Mouse (Mus musculus) midbrain, embryonic 11.5 days (tissue): ENCODE results near the gene Frrs1. TPM values are rescaled to one million over a fixed set of nuclear protein-coding genes. Genes with fewer than 3 reads are reported as not detected.
"Not testable (repeated sequence)": the region's sequence is repeated elsewhere in the genome, so short reads cannot be mapped to it uniquely, and the experiment has no call there.

ENCODE experiments used
- ATAC-seq: fragments of 200-750 bp; cut with Nextera tagmentation; 2 replicates; pipeline ENCODE4 v1.8.0; 2017; ENCODE audit warnings: moderate TSS enrichment, moderate library complexity; ENCODE audit not compliant: low FRiP score
- DNase-seq: peaks from one replicate; pipeline ENCODE4 v3.0.0; 2015; ENCODE audit warnings: low spot score; ENCODE audit errors: missing footprints
- H3K27ac ChIP-seq: fragments of 300-500 bp; sonication (generic); 2 replicates; pipeline ENCODE4 v1.5.1; 2014; ENCODE audit warnings: low read depth, low read length
- H3K27me3 ChIP-seq: fragments of 300-500 bp; sonication (generic); 2 replicates; pipeline ENCODE4 v1.6.1; 2014; ENCODE audit warnings: mild to moderate bottlenecking, low read length, moderate library complexity, mixed read lengths; ENCODE audit not compliant: control insufficient read depth, insufficient read depth
- H3K36me3 ChIP-seq: fragments of 300-500 bp; sonication (generic); 2 replicates; pipeline ENCODE4 v1.6.1; 2014; ENCODE audit warnings: mild to moderate bottlenecking, low read length, moderate library complexity, mixed read lengths; ENCODE audit not compliant: control insufficient read depth, insufficient read depth
- H3K4me1 ChIP-seq: fragments of 300-500 bp; sonication (generic); 2 replicates; pipeline ENCODE4 v1.6.1; 2014; ENCODE audit warnings: low read length; ENCODE audit not compliant: control insufficient read depth, insufficient read depth
- H3K4me2 ChIP-seq: fragments of 300-500 bp; sonication (generic); 2 replicates; pipeline ENCODE4 v1.6.1; 2014; ENCODE audit warnings: mild to moderate bottlenecking, moderate library complexity
- H3K4me3 ChIP-seq: fragments of 300-500 bp; sonication (generic); 2 replicates; pipeline ENCODE4 v1.5.1; 2014; ENCODE audit warnings: low read depth, low read length
- H3K9ac ChIP-seq: fragments of 300-500 bp; sonication (generic); 2 replicates; pipeline ENCODE4 v1.6.1; 2014; ENCODE audit warnings: low read length
- H3K9me3 ChIP-seq: fragments of 300-500 bp; sonication (generic); 2 replicates; pipeline ENCODE4 v1.6.1; 2016; ENCODE audit warnings: low read length; ENCODE audit not compliant: control insufficient read depth
- WGBS: fragments of 180-500 bp; shearing (Covaris S2); extraction: QIAGEN DNeasy Blood & Tissue Kit; methylation state at CpG from one replicate; pipeline ENCODE4 v1.1.7; 2014; 5-methylcytosine and 5-hydroxymethylcytosine counted together
- polyA plus RNA-seq: library from polyadenylated mRNA; unstranded; fragments of >200 nt; fragmentation: Nextera tagmentation; extraction: Ambion mirVana; gene quantifications from 2 replicates; pipeline ENCODE4 v1.2.1, GENCODE M21; 2014

The Frrs1 gene
- 7.8 and 8.5 TPM in 2 replicates for polyA plus RNA-seq

DNA sequence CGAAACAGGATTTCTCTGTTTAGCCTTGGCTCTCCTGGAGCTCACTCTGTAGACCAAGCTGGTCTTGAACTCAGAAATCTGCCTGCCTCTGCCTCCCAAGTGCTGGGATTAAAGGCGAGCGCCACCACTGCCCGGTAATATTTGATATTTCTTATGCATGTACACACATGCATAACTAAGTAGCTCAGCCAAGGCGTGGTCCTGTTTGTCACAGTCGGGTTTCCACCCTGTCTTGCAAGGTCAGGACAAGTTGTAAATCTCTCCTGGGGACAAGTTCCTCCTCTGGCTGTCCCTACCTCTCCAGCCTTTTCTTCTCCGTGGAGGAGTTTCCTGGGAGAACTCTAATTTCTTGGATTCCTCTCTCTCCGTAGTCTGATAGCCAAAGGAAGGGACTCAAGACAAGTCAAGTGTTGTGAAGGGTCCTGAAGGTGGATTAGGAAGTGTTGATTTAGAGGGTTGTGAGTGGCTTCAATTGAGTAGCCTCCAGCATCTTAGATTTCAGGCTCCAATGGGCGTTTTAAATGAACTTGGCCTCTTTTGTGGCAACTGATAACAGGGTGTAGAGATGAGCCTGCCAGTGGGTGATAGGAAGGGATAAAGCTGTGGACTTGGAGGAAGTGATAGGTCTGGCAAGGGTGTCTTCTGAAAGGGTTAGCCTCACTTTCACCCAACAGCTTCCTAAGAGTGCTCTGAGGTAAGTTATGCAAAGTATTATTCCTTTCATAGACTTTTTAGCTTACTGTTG is at the start of gene Frrs1:
TSS of gene Frrs1 (plus strand) at position 524 of the 745 bp plus-strand sequence.
- Histone ChIP-seq H3K27ac (no peak within 1 kb of the TSS), H3K4me2 (no peak within 1 kb of the TSS), H3K4me1 (no peaks in the 10 kb centered on the region), H3K9me3 (no peaks in the 10 kb centered on the region), H3K27me3 (no peaks in the 10 kb centered on the region), H3K9ac (no peak within 1 kb of the TSS), H3K4me3 (no peak within 1 kb of the TSS), H3K36me3 (no peaks in the 10 kb centered on the region)
- DNase-seq (no peak), ATAC-seq (no peak)
- WGBS: 90% methylated on average over 9 of the region's 9 CpGs

DNA sequence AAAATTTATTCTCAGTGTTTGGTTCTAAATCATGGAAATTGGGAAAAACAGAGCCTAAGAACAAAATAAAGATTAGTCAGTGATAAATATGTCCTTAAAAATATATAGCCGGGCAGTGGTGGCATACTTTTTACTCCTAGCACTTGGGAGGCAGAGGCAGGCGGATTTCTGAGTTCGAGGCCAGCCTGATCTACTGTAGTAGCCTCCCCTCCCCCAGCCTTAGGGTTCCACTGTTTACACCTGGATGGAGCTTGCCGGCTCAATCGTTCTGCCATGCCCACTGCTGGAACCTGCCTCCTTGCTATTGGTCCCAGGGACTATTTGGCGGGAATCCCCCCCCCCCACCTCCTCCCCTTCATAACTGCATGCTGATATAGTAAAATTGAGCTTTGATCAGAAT is 48.9 kb upstream of the Frrs1 start:
- H3K27ac ChIP-seq, H3K36me3 ChIP-seq, H3K4me1 ChIP-seq, H3K9me3 ChIP-seq, ATAC-seq, H3K27me3 ChIP-seq, H3K4me3 ChIP-seq, H3K4me2 ChIP-seq, DNase-seq, H3K9ac ChIP-seq: not testable (repeated sequence)
- 83% methylated on average over 6 of the region's 6 CpGs for WGBS

DNA sequence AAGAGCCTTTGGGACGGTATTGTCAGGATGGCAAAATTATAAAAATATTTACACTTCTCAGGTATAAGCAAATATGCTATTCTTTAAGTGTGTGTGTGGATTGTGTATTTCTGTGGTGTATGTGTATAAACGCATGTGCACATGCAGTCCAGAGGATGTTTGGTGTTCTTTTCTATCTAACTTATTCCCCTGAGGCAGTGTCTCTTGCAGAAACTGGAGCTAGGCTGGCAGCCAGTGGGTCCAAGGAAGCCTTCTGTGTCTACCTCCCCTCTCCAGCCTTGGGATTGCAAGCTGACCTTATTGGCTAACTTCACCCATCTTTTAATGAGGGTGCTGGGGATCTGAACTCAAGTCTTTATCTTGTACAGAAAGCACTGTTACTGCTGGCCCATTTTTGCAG is 46.3 kb upstream of the Frrs1 start:
- Histone ChIP-seq H3K36me3 (no peaks in the 10 kb centered on the region), H3K9me3 (no peaks in the 10 kb centered on the region), H3K4me3 (no peak overlapping the region), H3K9ac (no peak overlapping the region), H3K27ac (no peak overlapping the region), H3K27me3 (no peaks in the 10 kb centered on the region), H3K4me2 (no peak overlapping the region), H3K4me1 (peaks cover 4% of the 10 kb centered on the region; the same call in 1 of the 2 replicates)
- DNase-seq (peak; percentile 70), ATAC-seq (no peak)
- 90% methylated on average over 2 of the region's 2 CpGs for WGBS

DNA sequence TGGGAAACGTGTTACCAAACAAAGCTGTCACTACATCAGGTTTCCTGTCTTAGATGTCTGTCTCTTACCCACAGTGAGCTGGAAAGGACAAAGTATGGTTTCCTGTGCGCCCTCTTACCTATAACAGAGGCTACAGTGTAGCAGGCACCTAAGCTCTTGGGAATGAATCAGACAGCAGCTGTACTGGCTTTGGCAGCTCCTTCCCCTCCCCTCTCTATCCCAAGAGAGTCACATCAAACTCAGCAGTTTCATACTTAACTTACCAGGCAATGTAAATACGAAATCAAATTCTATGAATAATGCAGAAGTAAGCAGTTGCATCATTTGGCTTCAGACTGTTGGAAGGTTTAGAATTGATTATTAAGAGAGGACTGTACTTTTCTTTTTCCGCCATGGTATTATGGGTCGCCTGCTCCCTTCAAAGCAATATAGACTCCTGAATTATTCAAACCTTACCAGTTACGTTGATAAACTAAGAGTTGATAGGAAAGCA is 43.9 kb upstream of the Frrs1 start:
- Histone ChIP-seq H3K4me1 (no peaks in the 10 kb centered on the region; the same call in 1 of the 2 replicates), H3K27ac (no peak overlapping the region), H3K4me3 (no peak overlapping the region), H3K4me2 (no peak overlapping the region), H3K9ac (no peak overlapping the region), H3K36me3 (no peaks in the 10 kb centered on the region), H3K9me3 (no peaks in the 10 kb centered on the region), H3K27me3 (no peaks in the 10 kb centered on the region)
- ATAC-seq: no peak
- 82% methylated on average over 6 of the region's 6 CpGs for WGBS
- DNase-seq: peak; percentile 75

DNA sequence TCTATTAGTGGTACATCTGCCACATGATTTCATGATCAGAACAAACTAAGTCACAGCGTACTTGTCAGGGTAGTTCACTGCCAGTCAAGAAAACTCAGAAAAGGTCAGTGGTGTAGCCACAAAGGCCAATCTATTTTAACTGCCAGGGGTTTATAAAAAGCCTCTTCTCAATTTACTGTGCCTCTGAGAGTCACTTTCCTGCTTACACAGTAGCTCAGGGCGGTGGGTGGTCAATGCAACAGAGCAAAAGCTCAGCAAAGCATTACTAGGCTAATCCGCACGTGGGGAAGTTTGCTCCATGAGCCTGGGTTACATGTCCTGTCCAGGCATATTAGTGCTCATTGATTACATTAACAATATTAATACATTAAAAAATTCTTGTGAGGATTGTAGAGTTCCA is 43.3 kb upstream of the Frrs1 start:
- WGBS: 73% methylated on average over 4 of the region's 4 CpGs
- ATAC-seq: no peak

DNA sequence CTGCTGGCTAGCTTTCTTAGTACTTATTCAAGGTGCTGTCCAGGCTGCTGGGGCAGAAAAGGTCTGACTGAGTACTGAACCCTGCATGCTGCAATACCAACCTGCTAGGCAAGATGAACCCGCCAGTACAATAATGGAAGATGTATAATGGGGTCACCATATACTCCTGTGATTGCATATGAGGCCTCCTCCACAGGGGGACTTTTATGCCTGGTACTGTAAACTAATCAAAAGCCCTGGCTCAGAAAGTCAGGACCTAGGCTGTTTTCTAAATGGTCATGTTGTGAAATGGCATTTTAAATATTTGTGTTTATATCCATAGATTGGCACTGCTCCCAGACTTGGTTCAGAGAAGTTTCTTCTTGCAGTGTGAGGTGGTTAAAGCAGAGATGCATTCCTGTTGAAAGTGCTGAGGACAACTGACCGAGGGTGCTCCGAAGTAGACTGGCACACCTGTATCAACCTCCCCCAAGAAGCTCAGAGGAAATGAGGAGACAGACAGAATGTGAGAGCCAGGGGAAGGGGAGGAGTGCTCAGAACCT is 42.5 kb upstream of the Frrs1 start:
- Histone ChIP-seq H3K4me3 (no peak overlapping the region), H3K27me3 (no peaks in the 10 kb centered on the region), H3K4me1 (no peaks in the 10 kb centered on the region; the same call in 1 of the 2 replicates), H3K9me3 (no peaks in the 10 kb centered on the region), H3K27ac (no peak overlapping the region), H3K9ac (no peak overlapping the region), H3K36me3 (no peaks in the 10 kb centered on the region), H3K4me2 (no peak overlapping the region)
- ATAC-seq (no peak), DNase-seq (no peak)
- WGBS: 88% methylated on average over 3 of the region's 3 CpGs

More for the DNA sequence above, 43.3 kb upstream of the Frrs1 start:
- no peaks in the 10 kb centered on the region for H3K36me3 ChIP-seq
- H3K4me1 ChIP-seq: no peaks in the 10 kb centered on the region; the same call in 1 of the 2 replicates
- H3K9me3 ChIP-seq: no peaks in the 10 kb centered on the region
- DNase-seq: no peak
- H3K9ac ChIP-seq: no peak overlapping the region
- no peak overlapping the region for H3K27ac ChIP-seq
- no peak overlapping the region for H3K4me2 ChIP-seq
- no peaks in the 10 kb centered on the region for H3K27me3 ChIP-seq
- no peak overlapping the region for H3K4me3 ChIP-seq

DNA sequence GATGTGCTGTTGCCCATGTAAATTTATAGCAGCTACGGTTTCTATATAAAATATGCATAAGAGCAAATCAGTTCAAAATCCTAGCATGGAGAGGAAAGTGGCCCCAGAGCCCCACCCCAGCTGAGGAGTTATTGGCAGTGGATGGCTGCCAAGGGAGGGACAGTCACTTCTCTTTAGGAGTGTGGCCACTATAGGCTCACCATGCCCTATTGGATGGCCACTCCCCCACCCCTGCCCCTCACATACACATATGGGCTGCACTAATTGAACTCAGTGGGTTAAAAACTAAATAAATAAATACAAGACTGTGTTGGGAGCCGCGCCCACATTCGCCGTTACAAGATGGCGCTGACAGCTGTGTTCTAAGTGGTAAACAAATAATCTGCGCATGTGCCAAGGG is 42.0 kb upstream of the Frrs1 start:
- ATAC-seq: no peak
- WGBS: 95% methylated on average over 6 of the region's 7 CpGs
- Histone ChIP-seq H3K27me3 (no peaks in the 10 kb centered on the region), H3K4me1 (no peaks in the 10 kb centered on the region; the same call in 1 of the 2 replicates), H3K9me3 (no peaks in the 10 kb centered on the region), H3K27ac (no peak overlapping the region), H3K4me2 (no peak overlapping the region), H3K4me3 (no peak overlapping the region), H3K36me3 (no peaks in the 10 kb centered on the region), H3K9ac (no peak overlapping the region)
- DNase-seq: no peak

DNA sequence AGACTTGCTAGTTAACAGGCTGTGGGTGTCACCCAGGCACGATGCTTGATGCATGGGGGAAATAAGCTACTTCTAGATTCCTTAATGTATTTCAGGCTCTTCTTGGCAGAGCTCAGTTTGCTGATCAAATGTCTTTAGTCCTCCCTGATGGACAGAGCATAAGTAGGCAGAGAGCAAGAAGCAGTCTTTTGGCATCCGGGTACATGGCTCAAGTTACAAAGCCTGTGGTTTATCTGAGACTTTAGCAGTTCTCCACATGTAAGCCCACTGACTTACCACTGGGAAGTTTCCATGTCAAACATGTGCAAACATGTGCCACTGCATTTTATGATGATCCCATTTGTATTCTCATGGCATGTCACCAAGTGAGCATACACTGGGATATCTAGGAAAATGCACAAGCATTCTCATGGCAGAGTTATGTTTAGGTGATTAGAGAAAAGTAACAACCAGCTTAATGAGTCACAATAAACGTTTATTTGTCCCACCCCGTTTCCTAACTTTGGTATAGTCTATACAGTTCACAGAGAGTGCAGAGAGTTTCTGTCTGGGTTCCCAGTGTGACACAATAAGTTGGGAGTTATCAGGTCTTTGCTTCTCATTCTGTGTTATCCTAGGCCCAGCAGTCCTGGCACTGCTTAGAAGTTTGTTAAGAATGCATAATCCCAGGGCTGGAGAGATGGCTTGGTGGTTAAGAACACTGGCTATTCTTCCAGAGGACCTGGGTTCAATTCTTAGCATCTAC is 32.6 kb upstream of the Frrs1 start:
- no peaks in the 10 kb centered on the region for H3K27me3 ChIP-seq
- 84% methylated on average over 4 of the region's 4 CpGs for WGBS
- no peaks in the 10 kb centered on the region for H3K36me3 ChIP-seq
- no peak for ATAC-seq
- DNase-seq: no peak
- no peak overlapping the region for H3K9ac ChIP-seq
- H3K27ac ChIP-seq: no peak overlapping the region
- H3K4me1 ChIP-seq: no peaks in the 10 kb centered on the region
- no peaks in the 10 kb centered on the region for H3K9me3 ChIP-seq
- no peak overlapping the region for H3K4me2 ChIP-seq
- H3K4me3 ChIP-seq: no peak overlapping the region
